Mouse (Mus musculus) cortical plate, adult 2 months (tissue): Measurements from ENCODE around the gene H1f0.

Experiments used
- CTCF ChIP-seq: fragments of 200-500 bp; IDR thresholded peaks from 2 replicates; pipeline ENCODE4 v1.5.1; 2011; ENCODE audit warnings: mild to moderate bottlenecking, control low read depth, low read length; ENCODE audit not compliant: insufficient read depth; ENCODE audit errors: extremely low read depth
- POLR2A ChIP-seq: fragments of 200-500 bp; IDR thresholded peaks from 2 replicates; pipeline ENCODE4 v1.6.1; 2011; ENCODE audit warnings: mild to moderate bottlenecking, low read length, control low read depth; ENCODE audit not compliant: insufficient read depth; ENCODE audit errors: extremely low read depth

- no peak for TF ChIP-seq CTCF
- no peak for TF ChIP-seq POLR2A
These were observed 35.0 kb downstream of the H1f0 start for GRCm38 (mm10) chr15:79063160-79063740.
